Mouse (Mus musculus): ENCODE data around the gene Olfr160.

Gene Olfr160

DNA sequence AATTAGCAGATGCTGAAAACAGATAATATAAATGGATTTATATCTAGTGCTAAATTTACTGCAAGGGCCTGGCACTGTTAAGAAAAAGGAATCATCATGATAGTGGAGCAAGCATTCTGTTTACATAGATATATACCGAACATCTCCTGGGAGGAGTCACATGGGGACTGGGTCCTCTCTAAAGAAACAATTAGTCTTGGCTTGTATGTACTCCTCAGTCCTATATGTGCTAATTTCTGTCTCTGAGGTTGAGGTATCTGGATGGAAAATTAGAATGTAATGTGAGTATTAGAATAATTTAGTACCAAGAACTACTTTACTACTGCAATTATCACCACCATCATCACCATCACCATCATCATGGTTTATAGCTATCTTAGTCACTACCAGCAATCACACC is at the start of gene Olfr160:
Gene Olfr160, minus strand, starts transcription at position 101 of the 400 bp plus-strand sequence.
- ChIA-PET POLR2A (no interaction called here), CTCF (no interaction called here)

DNA sequence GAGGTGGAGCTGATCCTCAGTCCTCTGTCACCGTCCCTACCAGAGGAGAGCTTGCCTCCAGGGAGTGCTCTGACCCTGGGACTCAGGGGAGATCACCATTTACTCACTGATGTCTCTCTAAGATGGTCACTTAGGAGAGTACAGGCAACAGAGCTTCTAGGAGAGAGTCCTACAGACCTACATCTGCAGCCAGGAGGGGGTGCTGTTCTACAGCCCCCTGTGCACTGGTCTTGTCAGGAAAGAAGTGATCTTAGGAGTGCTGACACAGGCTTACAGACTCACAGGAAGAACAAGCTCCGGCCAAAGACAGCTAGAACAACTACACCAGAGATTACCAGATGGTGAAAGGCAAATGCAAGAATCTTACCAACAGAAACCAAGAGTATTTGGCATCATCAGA is 46.5 kb upstream of the Olfr160 start:
- CTCF ChIA-PET, result interaction anchor here in 2 of 4 experiments (0.6 to 0.8 kb wide), 6 partner anchors 9 to 331 kb away, joined by 3 to 7 read pairs (median 3); no protein-coding TSS in a partner anchor
- POLR2A ChIA-PET, result interaction anchor here in 1 of 4 experiments (1.9 kb wide), 1 partner anchor 12 kb away, joined by 8 read pairs; no protein-coding TSS in a partner anchor

DNA sequence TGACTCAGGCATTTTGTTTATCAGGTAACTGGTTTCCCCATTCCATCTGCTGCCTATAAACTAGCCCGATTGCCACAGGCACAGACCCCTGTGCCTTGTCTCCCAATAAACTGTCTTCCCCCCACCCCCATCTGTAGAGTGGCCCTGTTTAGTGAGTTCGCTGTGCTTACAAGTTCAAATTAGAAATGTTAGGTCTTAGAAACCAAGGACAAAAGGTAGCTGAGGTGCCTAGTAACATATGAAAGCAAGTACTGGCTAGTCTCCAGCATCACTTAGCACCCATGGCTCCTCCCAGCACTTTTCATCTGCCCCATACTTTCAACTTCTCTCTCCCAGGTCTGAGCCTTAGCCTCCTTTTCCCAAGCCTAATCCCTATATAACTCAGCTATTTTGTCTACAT is 45.7 kb upstream of the Olfr160 start:
- ChIA-PET POLR2A (interaction anchor here in 2 of 4 experiments (0.6 to 1.9 kb wide), 2 partner anchors 11 to 217 kb away, joined by 3 to 8 read pairs; no protein-coding TSS in a partner anchor), CTCF (interaction anchor here in 1 of 4 experiments (0.7 to 0.8 kb wide), 3 partner anchors 9 to 161 kb away, joined by 3 to 4 read pairs (median 3); no protein-coding TSS in a partner anchor)

DNA sequence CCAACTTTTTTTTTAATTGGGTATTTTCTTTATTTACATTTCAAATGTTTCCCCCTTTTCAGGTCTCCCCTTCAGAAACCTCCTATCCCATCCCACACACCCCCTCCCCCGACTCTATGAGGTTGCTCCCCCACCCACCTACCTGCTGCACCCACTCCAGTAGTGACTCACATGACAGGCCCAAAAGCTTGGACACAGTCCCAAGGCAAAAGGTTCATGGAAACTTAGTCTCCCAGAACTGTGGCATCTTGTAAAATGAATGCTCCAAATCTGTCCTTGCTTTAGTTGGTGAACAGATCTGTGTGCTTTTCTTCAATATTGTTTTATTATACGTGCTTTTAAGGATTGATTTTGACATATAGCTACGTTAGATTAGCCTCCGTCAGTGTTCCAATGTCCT is 36.0 kb upstream of the Olfr160 start:
- ChIA-PET POLR2A (interaction anchor here in 1 of 4 experiments (1.0 kb wide), 1 partner anchor 31 kb away, joined by 4 read pairs; no protein-coding TSS in a partner anchor), CTCF (interaction anchor here in 1 of 4 experiments (0.6 kb wide), 1 partner anchor 205 kb away, joined by 13 read pairs; no protein-coding TSS in a partner anchor)

DNA sequence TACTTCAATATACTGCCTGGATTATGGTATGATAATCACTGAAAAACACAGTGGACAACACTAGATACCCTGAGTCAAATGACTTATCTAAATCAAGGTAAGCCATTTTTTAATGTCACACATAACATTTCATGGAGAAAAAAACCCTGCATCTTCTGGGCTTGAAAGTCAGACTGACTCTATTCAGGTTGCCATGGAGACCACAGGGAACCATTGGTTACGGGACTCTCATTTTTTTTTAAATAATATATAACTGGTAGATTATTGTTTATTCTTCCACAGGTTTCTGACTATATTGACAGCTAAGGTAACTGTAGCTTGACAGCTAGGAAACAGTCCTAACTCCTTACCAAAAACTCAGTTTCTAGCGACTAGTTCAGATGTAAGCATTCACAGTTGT is 35.4 kb upstream of the Olfr160 start:
- CTCF ChIA-PET, result no interaction called here
- POLR2A ChIA-PET, result interaction anchor here in 2 of 4 experiments (1.5 to 2.3 kb wide), 5 partner anchors 10 to 94 kb away, joined by 5 to 8 read pairs (median 7); partner anchors contain the start of gene Tbrg1 (in 2 of the 2)

DNA sequence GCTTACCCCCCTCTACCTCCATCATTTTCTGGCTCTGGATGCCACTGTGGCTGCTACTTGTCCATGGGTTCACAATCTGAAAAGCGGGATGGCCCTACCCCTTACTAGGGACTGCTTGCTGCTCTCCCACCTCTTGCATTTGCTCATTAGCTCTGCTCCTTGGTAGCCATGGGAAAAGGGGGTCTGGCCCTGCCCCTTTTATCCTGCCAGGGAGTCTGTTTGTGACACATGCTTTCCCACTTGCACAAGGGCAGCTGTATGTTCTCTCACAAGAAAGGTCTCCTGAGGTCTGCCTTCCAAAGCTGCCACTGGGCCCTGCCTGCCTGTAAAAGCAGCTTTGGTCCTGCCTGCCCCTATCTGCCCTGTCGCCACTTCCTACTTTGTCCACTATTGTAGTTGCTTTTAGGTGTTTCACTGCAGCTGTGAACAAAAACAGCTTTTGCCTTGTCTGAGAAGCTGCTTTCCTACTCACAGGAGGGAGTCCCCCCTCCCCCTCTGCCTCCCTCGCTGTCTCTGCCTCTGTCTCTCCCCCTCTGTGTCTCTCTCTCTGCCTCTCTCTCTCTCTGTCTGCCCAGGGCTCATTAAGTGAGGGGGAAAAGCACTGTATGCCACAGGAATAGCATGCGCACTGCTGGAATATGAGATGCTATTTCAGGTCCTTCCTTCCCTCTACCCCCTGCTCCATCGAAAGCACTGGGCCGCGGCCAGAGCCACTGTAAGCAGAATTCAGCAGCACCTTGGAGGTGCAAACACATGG is 34.4 kb upstream of the Olfr160 start:
- CTCF ChIA-PET, result interaction anchor here in 1 of 4 experiments (0.8 kb wide), 1 partner anchor 18 kb away, joined by 3 read pairs; no protein-coding TSS in a partner anchor
- POLR2A ChIA-PET, result interaction anchor here in 2 of 4 experiments (0.6 to 2.3 kb wide), 7 partner anchors 10 to 402 kb away, joined by 3 to 8 read pairs (median 7); partner anchors contain the start of genes Tbrg1 (in 2 of the 2) and Ccdc15 (in 1 of the 2)

DNA sequence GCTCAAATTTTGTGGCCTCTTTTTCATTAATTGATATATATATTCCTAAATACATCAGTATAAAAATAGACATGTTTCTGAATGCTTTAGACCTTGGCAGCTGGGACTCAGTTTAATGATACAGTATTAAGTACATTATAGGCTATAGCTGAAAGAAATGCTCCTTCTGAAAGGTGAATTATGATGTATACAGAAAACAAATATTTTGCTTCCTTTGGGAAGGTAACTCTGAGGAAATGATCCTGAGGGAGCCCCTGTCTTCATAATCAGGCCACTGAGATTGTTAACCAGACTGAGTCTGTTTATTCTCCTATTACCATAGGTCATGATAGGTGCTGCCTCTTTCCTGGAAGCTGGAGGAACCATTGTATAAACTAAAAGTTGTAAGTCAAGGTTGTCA is 28.8 kb upstream of the Olfr160 start, which contains the start of gene Olfr874:
Gene Olfr874, plus strand, starts transcription at position 301 of the 400 bp plus-strand sequence.
- CTCF ChIA-PET, result interaction anchor here in 1 of 4 experiments (0.6 kb wide), 1 partner anchor 55 kb away, joined by 3 read pairs; no protein-coding TSS in a partner anchor
- POLR2A ChIA-PET, result no interaction called here

DNA sequence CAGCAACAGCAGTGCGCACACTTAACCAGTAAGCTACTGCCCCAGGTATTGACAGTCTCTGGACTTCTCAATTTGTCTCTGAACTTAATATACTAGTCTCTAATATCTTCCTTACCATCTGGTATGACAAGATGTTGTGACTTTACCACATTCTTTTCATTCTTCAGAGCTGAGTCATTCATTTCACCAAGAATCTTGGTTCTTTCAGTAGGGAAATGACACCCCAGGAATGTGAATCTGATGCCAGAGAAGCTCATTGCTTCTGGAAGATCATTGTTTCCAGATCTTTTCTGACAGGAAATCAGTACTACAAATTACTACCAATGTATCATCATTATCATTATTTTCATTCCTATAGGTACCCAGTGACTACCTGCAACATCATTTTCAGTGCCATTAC is 18.3 kb upstream of the Olfr160 start:
- ChIA-PET POLR2A (no interaction called here), CTCF (no interaction called here)

DNA sequence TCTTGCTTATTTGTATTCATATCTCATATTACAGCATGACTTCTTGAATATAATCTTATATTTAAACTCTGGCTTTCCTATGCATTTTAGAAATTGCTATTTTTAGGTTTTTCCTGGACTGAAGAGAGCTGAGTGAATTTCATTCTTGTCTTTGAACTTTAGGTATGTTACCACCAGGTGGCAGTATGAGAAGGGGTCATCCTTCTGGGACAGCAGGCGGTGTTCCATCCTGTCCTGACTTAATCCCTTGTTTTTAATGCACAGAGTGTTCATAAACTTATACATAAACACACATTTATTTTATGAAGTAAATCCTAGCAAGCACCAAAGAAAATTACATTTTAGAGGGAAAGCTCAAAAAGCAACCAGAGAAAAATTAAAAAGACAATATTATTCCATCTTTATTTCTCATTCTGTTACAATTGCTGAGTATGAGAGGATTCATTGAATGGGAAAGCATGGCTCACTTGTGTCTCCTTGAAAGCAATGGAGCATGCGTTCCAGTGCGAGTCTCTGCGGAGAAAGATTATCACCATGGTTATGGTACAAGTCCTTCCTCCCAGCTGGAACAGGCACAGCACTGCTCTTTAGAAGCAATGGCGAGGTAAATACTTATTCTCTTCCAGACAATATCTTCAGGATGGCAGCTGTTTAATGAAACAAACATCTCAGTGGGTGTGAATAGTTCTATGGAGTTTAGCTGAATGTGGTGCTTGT is 25.9 kb downstream of the Olfr160 start:
- POLR2A ChIA-PET, result no interaction called here
- CTCF ChIA-PET, result interaction anchor here in 3 of 4 experiments (0.6 to 2.2 kb wide), 9 partner anchors 10 to 769 kb away, joined by 3 to 10 read pairs (median 3); partner anchors contain the start of gene Olfr874 (in 1 of the 3)

DNA sequence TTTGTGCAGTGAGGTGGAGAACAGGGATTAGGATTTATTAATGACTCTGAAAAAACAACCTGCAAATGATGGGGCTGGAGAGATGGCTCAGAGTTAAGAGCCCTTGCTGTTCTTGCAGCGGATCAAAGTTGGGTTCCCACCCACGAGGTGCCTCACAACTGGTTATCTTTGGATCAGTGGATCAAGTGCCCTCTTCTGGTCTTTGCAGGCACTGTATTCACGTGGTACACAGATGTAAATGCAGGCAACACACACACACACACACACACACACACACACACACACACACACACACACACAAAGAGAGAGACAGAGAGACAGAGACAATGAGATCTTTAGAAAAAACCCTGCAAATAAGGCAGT is 28.1 kb downstream of the Olfr160 start:
- ChIA-PET POLR2A (no interaction called here), CTCF (interaction anchor here in 1 of 4 experiments (0.6 kb wide), 1 partner anchor 526 kb away, joined by 3 read pairs; no protein-coding TSS in a partner anchor)

DNA sequence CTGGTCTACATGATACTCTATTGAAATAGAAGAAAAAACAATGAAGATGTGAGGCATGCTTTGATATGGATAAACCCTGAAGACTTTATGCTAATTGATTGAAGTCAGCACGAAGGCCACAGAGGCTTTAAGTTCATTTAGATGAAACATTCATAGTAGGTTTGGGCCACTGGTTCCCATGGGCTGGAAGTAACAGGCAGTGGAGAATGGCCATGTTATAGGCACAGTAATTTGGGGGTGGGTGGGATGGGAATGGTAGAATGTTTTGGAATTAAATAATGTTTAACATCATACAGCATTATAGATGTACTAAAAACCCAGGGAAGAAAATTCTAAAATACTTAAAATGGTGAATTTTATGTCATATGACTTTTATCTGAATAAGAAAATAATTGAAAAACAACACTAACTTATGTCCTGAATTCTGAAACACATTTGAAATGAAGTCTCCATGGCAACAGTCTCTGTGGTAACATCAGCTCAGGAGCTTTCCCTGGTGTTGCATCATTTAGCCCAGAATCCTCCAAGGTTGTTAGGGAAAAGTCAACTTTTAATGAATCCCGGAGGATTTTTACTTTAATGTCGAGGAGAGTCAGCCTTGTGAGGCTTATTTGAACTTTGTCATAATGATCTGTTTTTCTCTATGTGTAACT is 28.6 kb downstream of the Olfr160 start:
- ChIA-PET CTCF (no interaction called here), POLR2A (no interaction called here)

DNA sequence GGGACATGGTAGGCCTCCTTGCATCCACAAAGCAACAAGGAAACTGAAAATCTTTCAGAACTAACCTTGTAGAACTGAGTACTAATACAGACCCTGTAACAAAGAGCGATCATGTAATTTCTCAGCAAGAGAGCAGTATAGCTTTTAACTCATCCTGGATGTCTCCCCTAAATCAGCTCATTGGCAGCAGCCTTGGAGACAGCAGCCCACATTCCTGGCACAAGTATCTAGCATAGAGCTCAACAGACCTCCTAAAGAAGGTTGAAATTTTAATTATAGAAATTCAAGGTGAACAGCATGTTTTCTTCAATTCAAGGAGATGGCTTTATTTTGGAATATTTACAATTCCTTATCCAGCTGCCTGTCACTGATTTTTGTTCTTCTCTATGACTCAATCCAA is 34.9 kb downstream of the Olfr160 start:
- ChIA-PET CTCF (no interaction called here), POLR2A (no interaction called here)

DNA sequence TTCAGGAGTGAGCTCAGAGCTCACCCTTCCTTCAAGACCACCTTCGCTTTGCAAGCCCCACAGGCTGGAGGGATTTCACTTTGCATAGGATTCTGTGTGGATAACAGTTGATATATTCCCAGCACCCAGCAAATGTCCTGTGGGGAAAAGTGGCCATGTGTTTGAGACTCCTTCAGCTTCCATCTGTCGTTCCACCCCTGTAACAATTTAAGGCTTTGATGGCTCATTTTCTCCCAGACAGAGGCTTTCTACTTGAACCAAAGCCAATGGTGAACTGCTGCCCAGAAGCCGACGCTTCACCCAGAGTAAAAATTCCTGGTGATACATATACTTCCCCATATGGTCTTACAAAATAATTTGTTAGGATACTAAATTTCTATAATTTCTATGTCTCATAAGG is 40.8 kb downstream of the Olfr160 start:
- CTCF ChIA-PET, result no interaction called here
- POLR2A ChIA-PET, result no interaction called here

DNA sequence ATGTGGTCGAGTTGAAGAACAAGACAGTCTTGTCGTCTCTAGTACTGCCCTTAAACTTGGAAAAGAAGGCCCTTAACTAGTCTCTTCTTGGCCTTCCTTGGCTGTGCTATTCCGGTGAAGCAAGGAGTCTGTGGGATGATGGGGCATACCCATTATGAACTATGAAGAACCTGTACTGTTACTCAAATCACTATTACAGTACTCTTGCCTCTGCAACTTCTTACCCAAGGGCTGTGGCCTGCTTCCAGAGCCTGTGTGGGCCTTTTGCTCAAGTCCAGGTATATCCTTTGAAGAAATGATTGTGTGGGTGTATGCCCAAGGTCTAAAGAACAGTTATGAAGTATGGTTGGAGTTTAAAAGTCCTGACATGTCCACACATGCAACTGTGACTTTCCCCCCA is 45.8 kb downstream of the Olfr160 start:
- POLR2A ChIA-PET, result interaction anchor here in 2 of 4 experiments (0.6 kb wide), 2 partner anchors 194 to 196 kb away, joined by 3 to 4 read pairs; no protein-coding TSS in a partner anchor
- CTCF ChIA-PET, result no interaction called here

DNA sequence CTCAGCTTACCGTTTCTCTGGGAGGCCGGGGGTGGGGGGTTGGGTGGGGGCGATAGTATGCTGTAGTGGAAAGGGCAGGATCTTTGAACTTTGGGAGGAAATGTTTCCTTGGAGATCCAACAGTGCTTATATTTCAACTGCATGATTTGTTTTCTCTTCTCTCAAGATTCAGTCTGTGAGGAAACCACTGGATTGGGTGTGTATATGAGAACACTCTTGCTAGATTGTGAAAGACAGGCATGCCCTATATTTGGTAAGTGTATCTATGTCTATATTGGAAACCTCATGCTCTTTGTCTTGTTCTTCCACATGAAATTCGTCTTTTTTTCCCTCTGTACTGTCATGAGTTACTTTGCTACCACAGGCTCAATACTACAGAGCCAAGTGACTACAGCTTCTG is 46.4 kb downstream of the Olfr160 start:
- ChIA-PET CTCF (no interaction called here), POLR2A (interaction anchor here in 1 of 4 experiments (0.6 kb wide), 1 partner anchor 196 kb away, joined by 3 read pairs; no protein-coding TSS in a partner anchor)

DNA sequence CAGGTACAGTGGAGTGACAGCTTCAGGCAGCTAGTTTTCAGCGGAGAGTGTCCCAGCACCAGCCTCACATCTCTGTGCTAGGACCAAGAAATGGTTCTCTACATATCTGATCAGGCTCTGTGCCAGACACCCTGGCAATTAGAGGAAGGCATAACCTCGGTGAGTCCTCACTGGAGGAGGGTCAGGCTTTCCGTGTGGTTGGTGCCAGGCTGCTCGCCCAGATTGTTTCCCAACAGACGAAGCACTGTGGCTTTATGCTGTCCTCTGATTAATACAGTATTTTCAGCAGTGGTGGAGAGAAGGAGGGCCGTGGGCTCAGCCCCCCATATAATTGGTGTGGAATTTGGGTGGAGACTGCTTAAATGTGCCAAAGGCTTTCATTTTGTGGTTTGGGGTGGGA is 46.9 kb downstream of the Olfr160 start, which contains the start of gene Panx3:
Gene Panx3, minus strand, starts transcription at position 121 of the 400 bp plus-strand sequence.
- CTCF ChIA-PET, result interaction anchor here in 1 of 4 experiments (2.0 kb wide), 1 partner anchor 239 kb away, joined by 4 read pairs; no protein-coding TSS in a partner anchor
- POLR2A ChIA-PET, result no interaction called here

DNA sequence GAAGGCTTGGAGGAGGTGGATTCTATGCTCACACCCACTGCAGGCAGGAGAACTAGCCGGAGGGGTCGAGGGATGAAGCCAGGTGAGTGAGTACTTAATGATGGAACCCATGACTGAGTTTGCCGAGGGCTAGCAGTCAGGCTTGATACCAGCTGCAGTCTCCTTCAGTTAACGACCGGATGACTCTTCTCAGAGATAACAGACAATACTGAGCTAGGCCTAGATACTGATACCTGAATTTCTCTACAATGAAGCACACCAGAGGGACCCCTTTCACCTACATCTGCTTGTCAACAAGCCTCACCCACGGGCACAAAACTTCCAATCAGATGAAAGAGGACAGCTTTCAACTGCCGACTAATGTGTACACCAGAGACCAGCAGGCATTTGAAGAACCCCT is 50.0 kb downstream of the Olfr160 start:
- ChIA-PET POLR2A (interaction anchor here in 2 of 4 experiments (0.5 to 1.0 kb wide), 3 partner anchors 9 to 180 kb away, joined by 3 to 13 read pairs (median 4); partner anchors contain the start of gene Tbrg1 (in 1 of the 2)), CTCF (no interaction called here)

DNA sequence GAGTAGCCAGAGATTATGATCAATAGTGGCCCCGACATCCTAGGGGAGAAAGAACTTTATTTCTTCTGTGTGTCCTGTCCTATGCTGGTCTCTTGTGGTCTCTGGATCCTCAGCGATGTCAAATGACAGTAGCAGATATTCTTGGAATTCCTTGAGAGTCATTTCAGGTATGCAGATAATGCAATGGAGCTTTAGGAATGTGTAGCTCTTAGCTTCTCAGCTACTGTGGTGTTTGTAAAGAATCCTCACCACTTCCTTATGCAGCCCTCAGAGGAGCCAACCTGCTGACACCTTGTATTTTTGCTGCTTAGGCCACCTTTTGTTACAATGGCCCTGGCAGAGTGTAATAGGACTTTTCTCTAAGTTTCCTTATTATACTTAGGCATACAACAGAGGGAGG is 51.4 kb downstream of the Olfr160 start:
- ChIA-PET CTCF (no interaction called here), POLR2A (interaction anchor here in 1 of 4 experiments (0.6 kb wide), 1 partner anchor 209 kb away, joined by 3 read pairs; no protein-coding TSS in a partner anchor)

DNA sequence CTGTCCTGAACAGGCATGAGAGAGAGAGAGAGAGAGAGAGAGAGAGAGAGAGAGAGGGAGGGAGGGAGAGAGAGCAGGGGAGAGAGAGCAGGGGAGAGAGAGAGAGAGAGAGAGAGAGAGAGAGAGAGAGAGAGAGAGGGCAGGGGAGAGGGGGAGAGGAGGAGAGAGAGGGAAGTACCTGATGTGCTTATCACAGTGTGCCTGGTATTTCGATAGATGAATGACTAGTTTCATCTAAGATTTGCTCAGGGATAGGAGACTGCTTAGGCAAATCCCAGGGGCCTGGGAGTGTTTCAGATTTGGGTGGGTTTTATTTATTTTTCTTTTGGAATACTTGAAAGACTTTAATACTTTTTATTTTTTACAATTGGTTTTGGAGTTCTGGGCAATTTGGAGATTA is 52.8 kb downstream of the Olfr160 start:
- ChIA-PET POLR2A (no interaction called here), CTCF (no interaction called here)

All from embryonic stem cell, embryonic (primary cell).